Mouse (Mus musculus): ENCODE measurements around the gene Fbxo34. TPM values are rescaled to one million over a fixed set of nuclear protein-coding genes. Genes with fewer than 3 reads are reported as not detected.

Fbxo34 gene
- total and polyA plus RNA-seq, 3 experiments: 11.1 to 25.9 (median 11.9) TPM

DNA sequence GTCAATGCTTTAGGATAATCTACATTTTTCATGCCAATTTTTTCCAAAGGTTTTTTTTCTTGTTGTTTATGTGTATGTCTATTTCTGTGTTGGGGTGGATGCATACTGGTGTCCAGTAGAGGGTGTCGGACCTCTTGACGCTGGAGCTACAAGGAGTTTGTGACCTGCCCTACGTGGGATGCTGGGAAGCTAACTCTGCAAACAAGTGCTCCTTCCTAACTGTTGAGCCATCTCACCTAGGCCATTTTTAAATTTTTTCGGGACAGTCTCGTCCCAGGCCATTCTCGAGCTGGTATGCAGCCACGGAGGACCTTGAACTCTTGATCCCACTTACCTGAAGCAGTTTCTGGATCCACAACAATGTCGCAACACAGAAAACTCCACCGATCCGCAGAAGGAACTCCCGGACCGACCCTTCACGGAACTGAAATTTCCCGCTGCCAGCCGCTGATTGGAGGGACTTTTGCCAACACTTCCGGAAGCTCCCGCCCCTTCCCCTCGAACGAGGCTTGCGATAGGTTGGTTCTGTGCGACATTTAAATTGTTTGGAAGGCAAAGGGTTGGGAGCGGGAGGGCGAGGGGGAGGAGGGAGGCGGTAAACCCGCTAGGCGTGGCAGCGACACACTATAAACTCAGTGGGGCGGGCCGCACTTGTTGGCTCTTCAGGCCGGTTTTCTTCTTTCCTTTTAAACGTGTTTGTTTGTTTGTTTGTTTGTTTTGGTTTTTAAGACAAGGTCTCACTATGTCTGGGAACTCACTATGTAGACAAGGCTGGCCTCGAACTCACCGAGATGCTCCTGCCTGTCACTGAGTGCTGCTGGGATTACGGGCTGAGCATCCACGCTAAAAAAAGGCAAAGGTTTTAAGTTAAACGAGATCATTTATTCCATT lies 32.2 kb upstream of the Fbxo34 start, which contains the start of gene Dlgap5 (continued):
- TF ChIP-seq GABPA (IDR thresholded peaks at IDR 0.05; ENCODE audit: insufficient replicate concordance, low read depth, low read length) (no peak), JUN (IDR thresholded peaks at IDR 0.05; ENCODE audit: insufficient read depth, low read depth, low read length) (no peak), USF2 (conservative IDR thresholded peaks at IDR 0.05; ENCODE audit: low read depth, low read length) (no peak), E2F4 (IDR thresholded peaks at IDR 0.05; ENCODE audit: insufficient replicate concordance, low read depth, low read length) (peak; percentile 95), ZMIZ1 (IDR thresholded peaks at IDR 0.05; ENCODE audit: low read depth, low read length) (0 out of 2 replicates have a peak, but pooled peaks have one; percentile 18), NELFE (IDR thresholded peaks at IDR 0.05; ENCODE audit: low read depth, low read length) (peak; percentile 67; the same call in 1 of the 2 replicates), USF1 (IDR thresholded peaks at IDR 0.05; ENCODE audit: low read depth, low read length) (no peak), MXI1 (IDR thresholded peaks at IDR 0.05; ENCODE audit: low read depth, low read length) (peak; percentile 89), BHLHE40 (IDR thresholded peaks at IDR 0.05; ENCODE audit: low read depth, low read length) (no peak), MYC (IDR thresholded peaks at IDR 0.05; ENCODE audit: low read depth, low read length) (no peak), ZNF384 (IDR thresholded peaks at IDR 0.05; ENCODE audit: low read depth, low read length) (no peak), ZKSCAN1 (IDR thresholded peaks at IDR 0.05; ENCODE audit: borderline replicate concordance, low read depth, low read length) (no peak), JUND (conservative IDR thresholded peaks at IDR 0.05; ENCODE audit: low read depth, low read length) (no peak), SMC3 (IDR thresholded peaks at IDR 0.05; ENCODE audit: low read depth, low read length) (no peak)

DNA sequence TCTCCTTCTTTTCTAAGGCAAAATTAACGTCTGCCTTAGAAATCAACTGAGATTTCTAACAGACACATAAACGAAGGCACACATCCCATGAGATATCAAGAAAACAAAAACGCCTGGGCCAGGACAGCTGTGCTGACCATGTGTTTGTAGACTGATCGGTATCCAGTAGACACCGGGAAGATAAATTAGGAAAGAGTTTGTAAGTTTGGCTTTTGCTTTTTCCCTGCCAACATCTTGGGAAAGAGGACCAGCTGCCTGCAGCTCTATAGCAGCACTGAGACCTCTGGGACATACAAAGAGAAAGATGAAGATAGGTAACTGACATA lies 31.6 kb upstream of the Fbxo34 start:
- peaks cover 0 to 24% of the 10 kb centered on the region in 2 experiments; a peak in 2 of 4 replicates for H3K4me1 ChIP-seq (ENCODE audit: control insufficient read depth in 1 of 2, insufficient read depth in 2 of 2)
- peak overlapping the region; percentile 47 to 75 (median 52) for H3K4me3 ChIP-seq (replicated peaks in 1 of 3; ENCODE audit: low read depth in 2 of 3, low read length in 2 of 3, poor library complexity in 1 of 3)
- TF ChIP-seq ZNF384 (IDR thresholded peaks at IDR 0.05; ENCODE audit: low read depth, low read length) (no peak), EP300 (IDR thresholded peaks at IDR 0.05; ENCODE audit: low read length) (no peak), BHLHE40 (IDR thresholded peaks at IDR 0.05; ENCODE audit: low read depth, low read length) (no peak), CHD2 (IDR thresholded peaks at IDR 0.05; ENCODE audit: low read length) (no peak), E2F4 (IDR thresholded peaks at IDR 0.05; ENCODE audit: insufficient replicate concordance, low read depth, low read length) (no peak), NRF1 (IDR thresholded peaks at IDR 0.05; ENCODE audit: low read depth, low read length) (no peak), USF2 (conservative IDR thresholded peaks at IDR 0.05; ENCODE audit: low read depth, low read length) (no peak), MAFK (IDR thresholded peaks at IDR 0.05; ENCODE audit: insufficient replicate concordance, low read length) (no peak), MXI1 (IDR thresholded peaks at IDR 0.05; ENCODE audit: low read depth, low read length) (no peak), RAD21 (IDR thresholded peaks at IDR 0.05; ENCODE audit: low read depth, low read length) (no peak), POLR2AphosphoS2 (IDR thresholded peaks at IDR 0.05; ENCODE audit: low read depth, low read length) (no peak), TCF12 (IDR thresholded peaks at IDR 0.05; ENCODE audit: low read depth, low read length) (no peak)
- peak overlapping the region; percentile 7; the same call in 1 of the 2 replicates for H3K4me2 ChIP-seq (ENCODE audit: insufficient read depth, low read depth, poor library complexity, severe bottlenecking)
- no peaks in the 10 kb centered on the region for H3K9me3 ChIP-seq (replicated peaks; ENCODE audit: low read length)
- no peak for DNase-seq (ENCODE audit: extremely low read depth)
- H3K36me3 ChIP-seq (replicated peaks in 1 of 2; ENCODE audit: control insufficient read depth in 1 of 2, insufficient read depth in 1 of 2, low read length in 1 of 2): peaks cover 12 to 31% of the 10 kb centered on the region in 2 experiments
- H3K27me3 ChIP-seq (replicated peaks): no peaks in the 10 kb centered on the region
- dilution Hi-C loops (cut with MboI; ENCODE audit: extremely low pct_ligation_motif_present, extremely low pct_unique_long_range_greater_than_20kb, low sequenced_read_pairs): no loop called here
- H3K79me2 ChIP-seq (replicated peaks; ENCODE audit: control insufficient read depth, extremely low read depth, insufficient read depth, poor library complexity, severe bottlenecking): peaks cover 20% of the 10 kb centered on the region
- no peak overlapping the region for H3K27ac ChIP-seq (ENCODE audit: insufficient read depth, low read depth)
- H3K9ac ChIP-seq (ENCODE audit: insufficient read depth, low read depth): peak overlapping the region; percentile 37
- in situ Hi-C loops (cut with MboI; ENCODE audit: low pct_ligation_motif_present, low pct_unique_long_range_greater_than_20kb, low sequenced_read_pairs): no loop called here

Measured in CH12.LX (cell line).